Mouse (Mus musculus): ENCODE measurements around the gene Slfn14. TPM values are rescaled to one million over a fixed set of nuclear protein-coding genes. Genes with fewer than 3 reads are reported as not detected.
A peak's percentile ranks its signal among the peaks of the same experiment; 100 is the strongest.

Gene Slfn14
- total and polyA plus RNA-seq, 3 experiments: 0.04 to 0.19 TPM; not detected in 1

DNA sequence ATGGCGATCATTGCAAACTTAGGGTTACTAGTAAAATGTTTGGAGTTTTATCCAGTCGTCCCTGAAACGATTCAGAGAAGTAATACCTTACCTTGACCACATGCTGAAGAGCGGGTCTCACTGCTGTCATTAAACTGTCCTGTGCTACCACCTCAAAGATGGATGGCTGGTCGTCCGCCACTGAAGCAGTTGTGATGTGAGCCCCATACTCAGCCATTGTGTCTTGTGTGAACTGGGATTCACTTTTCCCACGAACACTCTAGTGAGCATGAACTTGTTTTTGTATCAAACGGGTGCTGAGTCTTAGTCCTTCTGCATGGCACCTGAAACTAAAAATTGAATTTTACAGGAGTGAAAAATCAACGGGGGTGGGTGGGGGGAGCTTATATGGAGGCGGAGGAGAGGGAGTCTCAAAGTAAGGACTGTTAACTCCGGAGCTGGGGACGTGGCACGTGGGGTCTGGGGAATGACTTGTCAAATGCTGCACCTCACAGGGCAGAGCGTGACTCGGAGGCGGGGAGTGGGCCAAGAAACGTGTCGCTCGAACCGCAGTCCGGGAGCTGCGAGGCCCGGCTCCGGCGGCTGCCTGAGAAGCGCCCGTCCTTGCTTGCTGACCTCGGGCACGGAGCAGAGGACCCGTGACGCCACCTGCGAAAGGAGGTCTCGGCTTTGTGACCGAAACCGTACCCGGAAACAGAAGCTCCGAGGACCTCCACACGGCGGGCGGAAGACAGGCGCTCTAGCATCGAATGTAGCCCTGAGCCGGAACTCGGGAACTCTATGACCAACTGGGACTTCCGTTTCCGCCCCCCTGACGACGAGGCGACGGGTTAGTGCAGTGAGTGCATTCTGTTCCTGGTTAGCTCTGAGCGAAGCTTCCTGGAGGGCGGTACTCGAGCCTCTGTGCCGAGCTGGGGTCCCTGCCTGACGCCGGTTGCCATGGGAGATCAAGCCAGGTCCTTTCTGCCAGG is 12.0 kb upstream of the Slfn14 start, which contains the start of gene Ap2b1 (continued):
- TF ChIP-seq ELF1 (IDR thresholded peaks at IDR 0.05; ENCODE audit: low read depth, low read length) (peak; percentile 100), JUND (IDR thresholded peaks at IDR 0.05; ENCODE audit: low read depth, low read length) (no peak), E2F4 (IDR thresholded peaks at IDR 0.05; ENCODE audit: borderline replicate concordance, low read depth, low read length) (0 out of 2 replicates have a peak, but pooled peaks have one; percentile 34), POLR2AphosphoS5 (IDR thresholded peaks at IDR 0.05; ENCODE audit: borderline replicate concordance, low read depth, low read length) (no peak)

DNA sequence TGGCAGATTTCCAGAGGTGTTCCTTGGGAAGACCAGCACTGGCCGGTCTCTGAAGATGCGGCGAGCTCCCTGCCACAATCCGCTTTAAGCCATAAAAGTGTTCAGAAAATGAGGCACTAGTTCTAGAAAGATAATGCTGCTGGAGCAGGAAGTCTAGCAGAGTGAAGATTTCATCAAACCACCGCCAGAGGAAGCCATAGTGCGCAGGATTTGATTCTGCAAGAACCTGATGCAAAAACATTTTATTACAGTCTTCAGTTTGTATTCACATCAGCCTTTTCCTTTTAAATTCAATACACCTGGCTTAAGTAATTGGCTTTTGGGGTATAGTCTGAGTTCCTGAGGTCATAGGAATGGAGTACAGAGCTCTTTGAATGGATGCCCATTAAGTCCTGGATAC is 11.3 kb upstream of the Slfn14 start:
- peaks cover 31% of the 10 kb centered on the region for H3K79me2 ChIP-seq (ENCODE audit: control insufficient read depth, insufficient read depth, low read length, poor library complexity)
- peak overlapping the region; percentile 91 for H3K27ac ChIP-seq (ENCODE audit: control insufficient read depth, low read depth, low read length)
- no peaks in the 10 kb centered on the region for H3K27me3 ChIP-seq (ENCODE audit: control insufficient read depth in 1 of 2, insufficient read depth in 2 of 2, low read length in 2 of 2)
- peak overlapping the region; percentile 94 for H3K9ac ChIP-seq (ENCODE audit: control insufficient read depth, low read depth, low read length, poor library complexity, severe bottlenecking)
- peak; percentile 86 for DNase-seq (ENCODE audit: low read depth, low spot score)
- peaks cover 15 to 57% of the 10 kb centered on the region in 2 experiments for H3K36me3 ChIP-seq (ENCODE audit: control insufficient read depth in 1 of 2, insufficient read depth in 2 of 2, low read length in 2 of 2)
- H3K4me1 ChIP-seq (ENCODE audit: control insufficient read depth in 1 of 2, insufficient read depth in 2 of 2, low read length in 2 of 2): peaks cover 6 to 18% of the 10 kb centered on the region in 2 experiments; a peak in 3 of 4 replicates
- H3K9me3 ChIP-seq (replicated peaks; ENCODE audit: insufficient read depth, low read length): no peaks in the 10 kb centered on the region
- H3K4me3 ChIP-seq (ENCODE audit: control insufficient read depth in 1 of 2, insufficient read depth in 1 of 2, low read depth in 2 of 2, low read length in 2 of 2): peak overlapping the region; percentile 62 to 85
- peak; percentile 4; the same call in 1 of the 2 replicates for TF ChIP-seq SMC3 (IDR thresholded peaks at IDR 0.05; ENCODE audit: low read depth, low read length)
- TF ChIP-seq MAZ (IDR thresholded peaks at IDR 0.05; ENCODE audit: low read depth, low read length): no peak
- TF ChIP-seq USF2 (IDR thresholded peaks at IDR 0.05; ENCODE audit: borderline replicate concordance in 1 of 2, insufficient read depth in 1 of 2, low read depth in 1 of 2, low read length in 2 of 2): no peak
- TF ChIP-seq UBTF (IDR thresholded peaks at IDR 0.05; ENCODE audit: borderline replicate concordance, insufficient read depth, low read depth, low read length): no peak
- peak; percentile 63; the same call in 1 of the 2 replicates for TF ChIP-seq GATA1 (IDR thresholded peaks at IDR 0.05; ENCODE audit: low read depth, low read length)
- no peak for TF ChIP-seq KAT2A (conservative IDR thresholded peaks at IDR 0.05; ENCODE audit: low read depth, low read length)
- peak; percentile 47; the same call in 1 of the 2 replicates for TF ChIP-seq TBP (IDR thresholded peaks at IDR 0.05; ENCODE audit: low read depth, low read length)
- peak in 1 of 2 experiments; percentile 27; a peak in 2 of 4 replicates for TF ChIP-seq POLR2A (IDR thresholded peaks at IDR 0.05; ENCODE audit: control insufficient read depth in 1 of 2, insufficient read depth in 1 of 2, low read depth in 1 of 2, low read length in 2 of 2, poor library complexity in 1 of 2)
- TF ChIP-seq E2F4 (IDR thresholded peaks at IDR 0.05; ENCODE audit: borderline replicate concordance, low read depth, low read length): 0 out of 2 replicates have a peak, but pooled peaks have one; percentile 25
- peak; percentile 53 for TF ChIP-seq RCOR1 (IDR thresholded peaks at IDR 0.05; ENCODE audit: low read depth, low read length)
- TF ChIP-seq CHD1 (IDR thresholded peaks at IDR 0.05; ENCODE audit: low read depth, low read length): no peak
- peak; percentile 70; the same call in 1 of the 2 replicates for TF ChIP-seq ELF1 (IDR thresholded peaks at IDR 0.05; ENCODE audit: low read depth, low read length)
- TF ChIP-seq MXI1 (IDR thresholded peaks at IDR 0.05; ENCODE audit: low read depth, low read length): peak; percentile 47
- TF ChIP-seq NRF1 (IDR thresholded peaks at IDR 0.05; ENCODE audit: insufficient read depth, low read depth, low read length, poor library complexity, severe bottlenecking): no peak
- 0 out of 2 replicates have a peak, but pooled peaks have one; percentile 21 for TF ChIP-seq ETS1 (IDR thresholded peaks at IDR 0.05; ENCODE audit: low read depth, low read length)
- no peak; the same call in 1 of the 2 replicates for TF ChIP-seq ZKSCAN1 (IDR thresholded peaks at IDR 0.05; ENCODE audit: low read depth, low read length)
- TF ChIP-seq MYC (IDR thresholded peaks at IDR 0.05; ENCODE audit: low read depth, low read length): peak; percentile 41; the same call in 1 of the 2 replicates
- TF ChIP-seq MEF2A (IDR thresholded peaks at IDR 0.05; ENCODE audit: extremely low read depth, insufficient replicate concordance, low read depth, low read length, poor library complexity, severe bottlenecking): no peak
- no peak for TF ChIP-seq BHLHE40 (IDR thresholded peaks at IDR 0.05; ENCODE audit: borderline replicate concordance, low read depth, low read length)
- peak; percentile 39; the same call in 1 of the 2 replicates for TF ChIP-seq ZC3H11A (IDR thresholded peaks at IDR 0.05; ENCODE audit: low read depth, low read length)
- TF ChIP-seq NELFE (IDR thresholded peaks at IDR 0.05; ENCODE audit: low read depth, low read length): no peak
- peak; percentile 63; the same call in 1 of the 2 replicates for TF ChIP-seq SIN3A (IDR thresholded peaks at IDR 0.05; ENCODE audit: low read length)
- TF ChIP-seq ZMIZ1 (IDR thresholded peaks at IDR 0.05; ENCODE audit: low read depth, low read length): no peak
- peak in 2 of 3 experiments; percentile 24 to 41; a peak in 3 of 6 replicates for TF ChIP-seq CTCF (IDR thresholded peaks at IDR 0.05 in 2 of 3, conservative IDR thresholded peaks at IDR 0.05 in 1 of 3; ENCODE audit: control insufficient read depth in 1 of 3, insufficient read depth in 1 of 3, low read depth in 2 of 3, low read length in 3 of 3, poor library complexity in 1 of 3, severe bottlenecking in 1 of 3)
- TF ChIP-seq HCFC1 (IDR thresholded peaks at IDR 0.05; ENCODE audit: low read depth, low read length): peak; percentile 67
- TF ChIP-seq EP300 (IDR thresholded peaks at IDR 0.05; ENCODE audit: low read depth in 1 of 2, low read length in 2 of 2): peak; percentile 24 to 35; a peak in 2 of 4 replicates
- peak; percentile 24; the same call in 1 of the 2 replicates for TF ChIP-seq TCF12 (IDR thresholded peaks at IDR 0.05; ENCODE audit: low read depth, low read length)
- peak; percentile 2 for TF ChIP-seq RAD21 (IDR thresholded peaks at IDR 0.05; ENCODE audit: low read depth, low read length)
